Mouse (Mus musculus) liver, embryonic 14.5 days (tissue): ENCODE measurements around the gene Exoc3l4. TPM values are rescaled to one million over a fixed set of nuclear protein-coding genes. Genes with fewer than 3 reads are reported as not detected.
A peak's percentile ranks its signal among the peaks of the same experiment; 100 is the strongest.

Source experiments
- ATAC-seq: fragments of 200-750 bp; cut with Nextera tagmentation; 2 replicates; pipeline ENCODE4 v1.8.0; 2017; ENCODE audit warnings: moderate number of reproducible peaks, mild to moderate bottlenecking, moderate library complexity; ENCODE audit not compliant: insufficient read depth
- DNase-seq, 3 experiments: peaks; one replicate each; pipeline ENCODE4 v3.0.0-alpha.2; 2012 to 2013; ENCODE audit warnings: low read depth in 3 of 3, low spot score in 3 of 3
- H3K27ac ChIP-seq: fragments of 300-500 bp; sonication (generic); 2 replicates; pipeline ENCODE4 v1.5.1; 2014; ENCODE audit warnings: moderate library complexity, mild to moderate bottlenecking, control low read depth, inconsistent platforms
- H3K27me3 ChIP-seq: fragments of 300-500 bp; sonication (generic); 2 replicates; pipeline ENCODE4 v1.6.1; 2014; ENCODE audit warnings: mild to moderate bottlenecking, low read length, moderate library complexity; ENCODE audit not compliant: control insufficient read depth, insufficient read depth
- H3K36me3 ChIP-seq: fragments of 300-500 bp; sonication (generic); replicated peaks from 2 replicates; pipeline ENCODE4 v1.6.1; 2014; ENCODE audit warnings: low read depth; ENCODE audit not compliant: control insufficient read depth, insufficient read depth
- H3K4me1 ChIP-seq, 2 experiments: fragments of 200-500 bp in 1 of 2; fragments of 300-500 bp in 1 of 2; sonication (generic) in 1 of 2; replicated peaks; 2 replicates each; pipeline ENCODE4 v1.6.1; 2012 to 2014; ENCODE audit warnings: antibody characterized with exemption in 1 of 2, inconsistent platforms in 1 of 2, low read length in 1 of 2; ENCODE audit not compliant: control insufficient read depth in 2 of 2, insufficient read depth in 2 of 2
- H3K4me2 ChIP-seq: fragments of 300-500 bp; sonication (generic); 2 replicates; pipeline ENCODE4 v1.6.1; 2014; ENCODE audit warnings: low read depth, mild to moderate bottlenecking, control low read depth, moderate library complexity
- H3K4me3 ChIP-seq, 2 experiments: fragments of 200-500 bp in 1 of 2; fragments of 300-500 bp in 1 of 2; sonication (generic) in 1 of 2; 2 replicates each; pipeline ENCODE4 v1.5.1; 2012 to 2014; ENCODE audit warnings: low read depth in 2 of 2, low read length in 2 of 2, mild to moderate bottlenecking in 2 of 2, control low read depth in 1 of 2, inconsistent platforms in 1 of 2, moderate library complexity in 1 of 2; ENCODE audit not compliant: insufficient read depth in 1 of 2
- H3K9ac ChIP-seq: fragments of 300-500 bp; sonication (generic); replicated peaks from 2 replicates; pipeline ENCODE4 v1.6.1; 2014; ENCODE audit warnings: mild to moderate bottlenecking, control low read depth, moderate library complexity
- H3K9me3 ChIP-seq: fragments of 300-500 bp; sonication (generic); 2 replicates; pipeline ENCODE4 v1.6.1; 2016; ENCODE audit warnings: low read length, mixed read lengths; ENCODE audit not compliant: control insufficient read depth
- CTCF ChIP-seq: IDR thresholded peaks from 2 replicates; pipeline ENCODE4 v1.5.1; 2016; ENCODE audit warnings: antibody characterized with exemption, low read depth, control low read depth
- EP300 ChIP-seq: IDR thresholded peaks from 2 replicates; pipeline ENCODE4 v1.6.1; 2016; ENCODE audit warnings: antibody characterized with exemption, low read depth
- WGBS: fragments of 180-500 bp; shearing (Covaris S2); extraction: QIAGEN DNeasy Blood & Tissue Kit; methylation state at CpG from one replicate; pipeline ENCODE4 v1.1.7; 2014; ENCODE audit not compliant: insufficient replicate concordance; 5-methylcytosine and 5-hydroxymethylcytosine counted together
- polyA plus RNA-seq, 2 experiments: library from polyadenylated mRNA; depleted of rRNA in 1 of 2; stranded (reverse) in 1 of 2; unstranded in 1 of 2; fragments of >200 nt; fragmentation: Nextera tagmentation in 1 of 2; extraction: Ambion mirVana in 1 of 2; gene quantifications; 2 replicates each; pipeline versions ENCODE4 v1.2.1 to v1.2.3; 2012 to 2014

Exoc3l4 gene
- polyA plus RNA-seq, 2 experiments = 15.8 to 18.1 TPM

DNA sequence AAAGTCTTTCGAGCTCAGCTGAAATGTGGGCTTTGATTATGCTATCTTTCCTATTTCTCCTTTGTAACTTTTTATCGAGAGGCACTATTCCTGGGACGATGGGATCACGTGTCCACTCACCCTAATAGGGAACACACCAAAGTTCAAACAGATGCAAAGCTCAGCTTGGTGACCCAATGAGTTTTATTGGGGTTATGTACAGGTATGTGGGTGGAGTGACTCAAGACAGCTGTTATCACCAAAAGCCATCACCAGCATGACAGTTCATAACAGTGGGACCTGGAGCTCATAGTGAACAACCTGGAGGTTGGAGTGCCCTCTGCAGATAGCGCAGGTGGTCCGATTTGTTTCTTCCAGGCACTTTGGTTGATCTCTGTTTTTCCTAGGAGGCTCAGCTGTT lies 22.0 kb downstream of the Exoc3l4 start:
- Histone ChIP-seq H3K27ac (no peak overlapping the region), H3K27me3 (no peaks in the 10 kb centered on the region), H3K4me3 (no peak overlapping the region), H3K9ac (no peak overlapping the region), H3K4me2 (no peak overlapping the region), H3K9me3 (no peaks in the 10 kb centered on the region), H3K36me3 (no peaks in the 10 kb centered on the region), H3K4me1 (peaks cover 63 to 73% of the 10 kb centered on the region in 2 experiments)
- TF ChIP-seq CTCF = no peak
- no peak for TF ChIP-seq EP300
- no peak for ATAC-seq
- WGBS = 66% methylated on average over 6 of the region's 6 CpGs
- DNase-seq = no peak

DNA sequence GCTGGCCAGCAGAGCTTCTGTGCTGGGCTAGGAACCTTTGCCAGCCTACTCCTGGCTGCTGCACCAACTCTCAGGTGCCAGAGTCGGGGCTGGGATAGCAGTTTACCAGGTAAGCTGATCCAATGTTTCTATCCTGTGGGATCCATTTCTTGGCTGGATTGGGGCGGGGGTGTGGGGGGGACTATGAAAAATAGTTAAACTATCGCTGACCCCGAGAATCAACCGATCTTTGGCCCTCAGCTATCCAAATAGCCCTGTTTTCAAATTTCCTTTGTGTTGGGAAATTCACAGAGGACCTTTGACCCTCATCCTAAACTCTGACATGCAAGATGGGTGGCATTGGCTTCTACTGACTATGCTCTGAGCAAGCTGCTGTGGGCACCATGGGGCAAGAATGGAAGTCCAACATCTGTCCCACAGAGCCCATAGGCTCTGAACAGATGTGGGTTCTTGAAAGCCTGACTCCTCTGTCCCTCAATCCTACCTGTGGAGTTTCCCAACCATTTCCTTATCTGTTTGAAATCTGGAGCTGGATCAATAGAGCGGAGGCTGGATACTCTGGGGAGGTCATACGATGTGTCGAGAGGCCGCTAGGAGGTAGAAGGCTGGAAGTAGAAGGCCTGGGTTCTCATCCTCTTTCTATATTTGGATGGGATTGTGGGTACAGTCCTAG lies 24.0 kb downstream of the Exoc3l4 start:
- ATAC-seq (no peak), DNase-seq (no peak)
- Histone ChIP-seq H3K9ac (no peak overlapping the region), H3K9me3 (no peaks in the 10 kb centered on the region), H3K27me3 (no peaks in the 10 kb centered on the region), H3K4me3 (no peak overlapping the region), H3K27ac (no peak overlapping the region), H3K36me3 (peaks cover 13% of the 10 kb centered on the region), H3K4me2 (no peak overlapping the region), H3K4me1 (peaks cover 54 to 68% of the 10 kb centered on the region in 2 experiments)
- no peak for TF ChIP-seq EP300
- TF ChIP-seq CTCF = no peak
- WGBS = 80% methylated on average over 9 of the region's 9 CpGs

DNA sequence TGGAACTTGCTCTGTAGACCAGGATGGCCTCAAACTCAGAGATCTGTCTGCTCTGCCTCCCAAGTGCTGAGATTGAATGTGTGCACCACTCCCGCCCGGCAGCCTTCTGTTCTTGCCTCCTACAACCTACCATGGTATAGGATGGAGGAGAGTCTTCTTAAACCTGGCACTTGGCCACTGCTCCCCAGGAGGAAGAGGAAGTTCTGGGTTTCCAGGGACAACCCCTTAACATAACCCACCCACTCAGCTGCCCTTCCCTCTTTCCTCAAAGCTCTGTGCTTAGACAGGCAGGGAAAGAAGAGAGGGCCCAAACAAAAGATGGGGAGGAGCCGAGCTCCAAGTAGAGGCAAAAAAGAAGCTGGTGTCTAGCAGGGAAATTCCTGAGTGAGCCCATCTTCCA lies 24.7 kb downstream of the Exoc3l4 start:
- no peak for DNase-seq
- 65% methylated on average over 3 of the region's 3 CpGs for WGBS

DNA sequence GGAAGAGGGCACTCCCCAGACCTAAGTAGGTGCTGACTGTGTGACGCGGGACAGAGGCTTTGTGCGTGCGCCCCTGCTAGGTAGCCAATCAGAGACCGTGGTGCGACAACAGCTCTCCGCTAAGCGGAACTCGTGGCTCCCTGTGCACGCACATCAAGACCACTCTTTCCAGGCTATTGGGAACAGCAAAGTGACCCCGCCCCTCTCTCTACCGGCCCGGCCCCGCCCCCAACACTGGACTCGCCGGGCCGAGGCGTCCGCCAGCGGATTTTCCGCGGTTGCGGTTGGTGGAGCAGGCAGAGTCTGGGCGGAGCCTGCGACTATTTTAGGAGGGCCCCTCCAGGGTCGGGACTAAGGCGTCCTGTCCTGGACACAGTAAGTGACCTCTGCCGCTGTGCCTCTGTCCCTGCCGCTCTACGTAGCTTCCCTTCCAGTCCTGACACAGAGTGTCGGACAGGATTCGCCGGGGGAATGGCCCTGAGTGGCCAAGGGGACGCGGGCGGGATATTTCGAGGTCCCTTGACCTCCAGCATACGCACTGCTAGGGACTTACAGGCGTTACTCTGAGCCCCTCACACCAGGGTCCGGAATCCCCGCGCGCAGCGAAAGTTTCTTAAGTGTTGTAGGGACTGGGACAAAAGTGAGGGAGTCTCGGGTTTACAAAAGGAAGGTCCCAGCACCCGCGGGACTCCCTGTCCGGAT lies 25.6 kb downstream of the Exoc3l4 start, which contains the start of gene Tnfaip2:
Tnfaip2 (plus strand) TSS at position 161 of the 702 bp plus-strand sequence.
- peaks cover 28% of the 10 kb centered on the region for H3K36me3 ChIP-seq
- H3K27ac ChIP-seq = peak within 1 kb of the TSS; percentile 96
- peaks cover 41 to 60% of the 10 kb centered on the region in 2 experiments for H3K4me1 ChIP-seq
- DNase-seq = peak; percentile 84 to 85 (median 84)
- TF ChIP-seq EP300 (no peak), CTCF (no peak)
- WGBS = under 1% methylated on average over 48 of the region's 48 CpGs
- no peaks in the 10 kb centered on the region for H3K9me3 ChIP-seq
- H3K4me2 ChIP-seq = peak within 1 kb of the TSS; percentile 65
- H3K27me3 ChIP-seq = no peaks in the 10 kb centered on the region
- peak; percentile 78 for ATAC-seq
- H3K4me3 ChIP-seq = peak within 1 kb of the TSS; percentile 73 to 92
- H3K9ac ChIP-seq = peak within 1 kb of the TSS; percentile 87

More for the DNA sequence above, 24.7 kb downstream of the Exoc3l4 start:
- no peak for ATAC-seq
- H3K4me3 ChIP-seq = no peak overlapping the region
- H3K4me2 ChIP-seq = peak overlapping the region; percentile 65
- peaks cover 50 to 66% of the 10 kb centered on the region in 2 experiments for H3K4me1 ChIP-seq
- TF ChIP-seq EP300 (no peak), CTCF (no peak)
- H3K9me3 ChIP-seq = no peaks in the 10 kb centered on the region
- peaks cover 20% of the 10 kb centered on the region for H3K36me3 ChIP-seq
- no peaks in the 10 kb centered on the region for H3K27me3 ChIP-seq
- H3K9ac ChIP-seq = no peak overlapping the region
- peak overlapping the region; percentile 96 for H3K27ac ChIP-seq
